Mouse (Mus musculus) liver, embryonic 14.5 days (tissue): ENCODE measurements around the gene Ctnnd2.

Source experiments
- CTCF ChIP-seq: IDR thresholded peaks from 2 replicates; pipeline ENCODE4 v1.5.1; 2016; ENCODE audit warnings: antibody characterized with exemption, low read depth, control low read depth
- EP300 ChIP-seq: IDR thresholded peaks from 2 replicates; pipeline ENCODE4 v1.6.1; 2016; ENCODE audit warnings: antibody characterized with exemption, low read depth

GRCm38 (mm10) chr15:30891986-30892385 is 719.6 kb downstream of the Ctnnd2 start:
- TF ChIP-seq CTCF, result no peak
- no peak for TF ChIP-seq EP300
